Mouse (Mus musculus) heart, adult 11 months (tissue): ENCODE data around the gene Btbd35f21.
"Not testable (repeated sequence)": the region's sequence is repeated elsewhere in the genome, so short reads cannot be mapped to it uniquely, and the experiment has no call there.

ENCODE experiments used
- DNase-seq: peaks from one replicate; pipeline ENCODE4 v3.0.0; 2022

The Btbd35f21 gene

GRCm38 (mm10) chrX:32725809-32726208 lies at the start of gene Btbd35f21:
Gene Btbd35f21, plus strand, starts transcription at chrX:32726109.
- not testable (repeated sequence) for DNase-seq
